Mouse (Mus musculus) midbrain, embryonic 16.5 days (tissue): ENCODE results near the gene Tstd3. TPM values are rescaled to one million over a fixed set of nuclear protein-coding genes. Genes with fewer than 3 reads are reported as not detected.
A peak's percentile ranks its signal among the peaks of the same experiment; 100 is the strongest.

Experiments
- ATAC-seq: fragments of 200-750 bp; cut with Nextera tagmentation; 2 replicates; pipeline ENCODE4 v1.8.0; 2017; ENCODE audit warnings: moderate TSS enrichment
- H3K27ac ChIP-seq: fragments of 300-500 bp; sonication (generic); 2 replicates; pipeline ENCODE4 v1.5.1; 2014; ENCODE audit warnings: mild to moderate bottlenecking, low read length, mixed read lengths
- H3K27me3 ChIP-seq: fragments of 300-500 bp; sonication (generic); 2 replicates; pipeline ENCODE4 v1.6.1; 2014; ENCODE audit warnings: low read depth, low read length, mixed read lengths; ENCODE audit not compliant: control insufficient read depth, insufficient read depth
- H3K36me3 ChIP-seq: fragments of 300-500 bp; sonication (generic); 2 replicates; pipeline ENCODE4 v1.6.1; 2014; ENCODE audit warnings: mild to moderate bottlenecking, low read length, moderate library complexity, mixed read lengths; ENCODE audit not compliant: control insufficient read depth, insufficient read depth
- H3K4me1 ChIP-seq: fragments of 300-500 bp; sonication (generic); 2 replicates; pipeline ENCODE4 v1.6.1; 2014; ENCODE audit warnings: mild to moderate bottlenecking, low read length, mixed read lengths; ENCODE audit not compliant: control insufficient read depth, insufficient read depth
- H3K4me2 ChIP-seq: fragments of 300-500 bp; sonication (generic); 2 replicates; pipeline ENCODE4 v1.6.1; 2014; ENCODE audit warnings: mild to moderate bottlenecking, low read length, mixed read lengths
- H3K4me3 ChIP-seq: fragments of 300-500 bp; sonication (generic); 2 replicates; pipeline ENCODE4 v1.5.1; 2014; ENCODE audit warnings: low read depth, mild to moderate bottlenecking, low read length, moderate library complexity, mixed read lengths
- H3K9ac ChIP-seq: fragments of 300-500 bp; sonication (generic); 2 replicates; pipeline ENCODE4 v1.6.1; 2014; ENCODE audit warnings: low read depth, low read length, mixed read lengths
- H3K9me3 ChIP-seq: fragments of 300-500 bp; sonication (generic); replicated peaks from 2 replicates; pipeline ENCODE4 v1.6.1; 2014; ENCODE audit warnings: mild to moderate bottlenecking, low read length, mixed read lengths; ENCODE audit not compliant: control insufficient read depth, poor library complexity, severe bottlenecking
- WGBS: fragments of 180-500 bp; shearing (Covaris S2); extraction: QIAGEN DNeasy Blood & Tissue Kit; methylation state at CpG from one replicate; pipeline ENCODE4 v1.1.7; 2014; 5-methylcytosine and 5-hydroxymethylcytosine counted together
- polyA plus RNA-seq: library from polyadenylated mRNA; unstranded; fragments of >200 nt; fragmentation: Nextera tagmentation; extraction: Ambion mirVana; gene quantifications from 2 replicates; pipeline ENCODE4 v1.2.1, GENCODE M21; 2015

Gene Tstd3
- polyA plus RNA-seq, result 28.9 and 30.5 TPM in 2 replicates

- Histone ChIP-seq H3K4me1 (no peaks in the 10 kb centered on the region; the same call in 1 of the 2 replicates), H3K36me3 (no peaks in the 10 kb centered on the region), H3K4me2 (peak within 1 kb of the TSS; percentile 69), H3K27ac (peak within 1 kb of the TSS; percentile 69), H3K9me3 (no peaks in the 10 kb centered on the region), H3K27me3 (no peaks in the 10 kb centered on the region), H3K9ac (peak within 1 kb of the TSS; percentile 78), H3K4me3 (peak within 1 kb of the TSS; percentile 55)
- peak; percentile 97 for ATAC-seq
- WGBS, result 0% methylated on average over 17 of the region's 17 CpGs
Observed at GRCm38 (mm10) chr4:21766863-21767304, at the start of gene Tstd3, which contains the start of gene Usp45. Gene Tstd3, minus strand, starts transcription at chr4:21767212. Gene Usp45, plus strand, starts transcription at chr4:21767156.

- H3K27ac ChIP-seq, result no peak overlapping the region
- no peak overlapping the region for H3K4me2 ChIP-seq
- no peaks in the 10 kb centered on the region for H3K9me3 ChIP-seq
- no peak overlapping the region for H3K4me3 ChIP-seq
- H3K9ac ChIP-seq, result no peak overlapping the region
- peaks cover 10% of the 10 kb centered on the region; the same call in 1 of the 2 replicates for H3K36me3 ChIP-seq
- 42% methylated on average over 2 of the region's 2 CpGs for WGBS
- ATAC-seq, result peak; percentile 90
- H3K27me3 ChIP-seq, result no peaks in the 10 kb centered on the region
- no peaks in the 10 kb centered on the region for H3K4me1 ChIP-seq
Observed at GRCm38 (mm10) chr4:21814029-21814428, 47.0 kb upstream of the Tstd3 start.

DNA sequence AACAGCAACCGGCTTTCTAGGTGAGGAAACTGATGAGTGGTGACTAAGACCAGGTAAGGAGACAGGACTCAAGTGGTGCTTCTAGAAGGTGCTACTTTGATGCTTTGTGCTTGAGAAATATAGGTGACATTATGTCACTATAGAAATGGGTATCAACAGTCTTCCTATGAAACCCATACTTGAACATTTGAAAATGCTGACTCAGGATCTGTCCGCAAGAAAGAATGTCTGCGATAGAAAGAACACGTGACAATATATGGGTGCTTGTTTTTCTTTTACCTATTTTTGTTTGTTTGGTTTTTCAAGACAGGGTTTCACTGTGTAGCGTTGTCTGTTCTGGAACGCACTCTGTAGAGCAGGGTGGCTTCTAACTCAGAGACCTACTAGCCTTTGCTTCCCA, 45.6 kb upstream of the Tstd3 start:
- 93% methylated on average over 6 of the region's 6 CpGs for WGBS
- Histone ChIP-seq H3K36me3 (peaks cover 10% of the 10 kb centered on the region; the same call in 1 of the 2 replicates), H3K4me3 (no peak overlapping the region), H3K9ac (no peak overlapping the region), H3K4me1 (no peaks in the 10 kb centered on the region), H3K9me3 (no peaks in the 10 kb centered on the region), H3K27me3 (no peaks in the 10 kb centered on the region), H3K27ac (no peak overlapping the region), H3K4me2 (no peak overlapping the region)
- no peak for ATAC-seq

DNA sequence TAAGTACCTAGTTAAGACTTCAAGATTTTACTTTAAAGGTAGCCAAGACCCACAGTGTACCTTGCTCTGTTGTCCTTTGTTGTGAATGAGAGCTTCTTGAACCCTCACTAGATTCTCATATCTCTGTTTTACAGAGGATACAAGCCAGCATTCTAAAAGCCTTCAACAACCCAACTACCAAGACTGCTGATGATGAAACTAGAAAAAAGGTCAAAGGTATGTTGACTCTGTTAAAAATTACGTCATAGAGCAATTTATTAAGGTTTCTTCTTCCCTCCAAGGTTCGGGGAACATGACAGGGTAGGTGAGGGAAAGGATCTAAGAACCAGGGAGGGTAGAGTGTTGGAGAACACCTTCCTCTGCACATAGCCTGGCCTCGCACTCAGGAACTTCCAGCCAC, 43.6 kb upstream of the Tstd3 start:
- H3K27me3 ChIP-seq, result no peaks in the 10 kb centered on the region
- H3K36me3 ChIP-seq, result peaks cover 5% of the 10 kb centered on the region; the same call in 1 of the 2 replicates
- H3K4me3 ChIP-seq, result no peak overlapping the region
- no peak overlapping the region for H3K4me2 ChIP-seq
- no peaks in the 10 kb centered on the region for H3K9me3 ChIP-seq
- no peak for ATAC-seq
- WGBS, result 94% methylated on average over 3 of the region's 3 CpGs
- no peak overlapping the region for H3K27ac ChIP-seq
- no peaks in the 10 kb centered on the region for H3K4me1 ChIP-seq
- no peak overlapping the region for H3K9ac ChIP-seq

GRCm38 (mm10) chr4:21807204-21807603, 40.2 kb upstream of the Tstd3 start:
- no peak for ATAC-seq
- H3K9ac ChIP-seq, result no peak overlapping the region
- WGBS, result 54% methylated on average over 5 of the region's 5 CpGs
- H3K27ac ChIP-seq, result no peak overlapping the region
- no peak overlapping the region for H3K4me3 ChIP-seq
- H3K4me2 ChIP-seq, result no peak overlapping the region
- H3K36me3 ChIP-seq, result 0 out of 2 replicates have a peak, but pooled peaks cover 13% of the 10 kb centered on the region
- H3K27me3 ChIP-seq, result no peaks in the 10 kb centered on the region
- H3K4me1 ChIP-seq, result no peaks in the 10 kb centered on the region
- H3K9me3 ChIP-seq, result no peaks in the 10 kb centered on the region

DNA sequence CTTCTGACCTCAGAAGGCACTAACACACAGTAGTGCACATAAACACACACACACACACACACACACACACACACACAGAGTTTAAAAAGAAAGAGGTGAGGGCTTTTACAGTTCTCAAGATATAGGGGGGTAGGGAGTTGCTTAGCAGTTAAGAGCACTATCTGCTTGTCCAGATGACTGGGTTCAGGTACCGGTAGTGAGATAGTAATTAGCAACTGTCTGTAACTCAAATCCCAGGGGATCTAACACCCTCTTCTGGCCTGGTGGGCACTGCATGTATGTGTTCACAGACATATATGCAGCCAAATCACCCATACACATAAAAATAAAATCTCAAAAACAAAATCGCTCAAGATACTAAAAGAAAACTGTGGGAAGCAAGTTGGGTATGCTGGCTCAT, 34.6 kb upstream of the Tstd3 start:
- peaks cover 21% of the 10 kb centered on the region for H3K36me3 ChIP-seq

GRCm38 (mm10) chr4:21801013-21801412, 34.0 kb upstream of the Tstd3 start:
- Histone ChIP-seq H3K4me2 (no peak overlapping the region), H3K4me1 (no peaks in the 10 kb centered on the region), H3K9ac (no peak overlapping the region), H3K4me3 (no peak overlapping the region), H3K36me3 (peaks cover 21% of the 10 kb centered on the region), H3K27me3 (no peaks in the 10 kb centered on the region), H3K9me3 (no peaks in the 10 kb centered on the region), H3K27ac (no peak overlapping the region)
- no peak for ATAC-seq
- WGBS, result 89% methylated on average over 1 of the region's 1 CpGs

More for the DNA sequence above, 34.6 kb upstream of the Tstd3 start:
- WGBS, result 93% methylated on average over 2 of the region's 2 CpGs
- H3K27ac ChIP-seq, result no peak overlapping the region
- no peak overlapping the region for H3K4me2 ChIP-seq
- H3K4me3 ChIP-seq, result no peak overlapping the region
- ATAC-seq, result no peak
- H3K9me3 ChIP-seq, result no peaks in the 10 kb centered on the region
- H3K27me3 ChIP-seq, result no peaks in the 10 kb centered on the region
- H3K4me1 ChIP-seq, result no peaks in the 10 kb centered on the region
- H3K9ac ChIP-seq, result no peak overlapping the region

GRCm38 (mm10) chr4:21793631-21794030, 26.6 kb upstream of the Tstd3 start:
- no peaks in the 10 kb centered on the region for H3K27me3 ChIP-seq
- no peaks in the 10 kb centered on the region for H3K4me1 ChIP-seq
- H3K4me3 ChIP-seq, result no peak overlapping the region
- H3K36me3 ChIP-seq, result peaks cover 2% of the 10 kb centered on the region; the same call in 1 of the 2 replicates
- H3K27ac ChIP-seq, result no peak overlapping the region
- no peak overlapping the region for H3K4me2 ChIP-seq
- no peak overlapping the region for H3K9ac ChIP-seq
- 78% methylated on average over 3 of the region's 3 CpGs for WGBS
- no peak for ATAC-seq
- H3K9me3 ChIP-seq, result no peaks in the 10 kb centered on the region

- Histone ChIP-seq H3K27ac (no peak overlapping the region), H3K9me3 (no peaks in the 10 kb centered on the region), H3K4me2 (no peak overlapping the region), H3K27me3 (no peaks in the 10 kb centered on the region), H3K9ac (no peak overlapping the region), H3K4me1 (no peaks in the 10 kb centered on the region), H3K36me3 (peaks cover 21% of the 10 kb centered on the region), H3K4me3 (no peak overlapping the region)
- WGBS, result 95% methylated on average over 4 of the region's 4 CpGs
- no peak for ATAC-seq
Observed at GRCm38 (mm10) chr4:21789836-21790235, 22.8 kb upstream of the Tstd3 start.
